Mouse (Mus musculus) CH12.LX (cell line): ENCODE data around the gene Aif1l.

Experiments
- CTCF ChIP-seq, 2 experiments: IDR thresholded peaks in 1 of 2; conservative IDR thresholded peaks in 1 of 2; 2 replicates each; pipeline ENCODE4 v1.5.1; 2011 to 2012; ENCODE audit warnings: low read depth in 2 of 2, low read length in 2 of 2, improper control_type of control experiment in 1 of 2, inconsistent platforms in 1 of 2, mild to moderate bottlenecking in 1 of 2, moderate library complexity in 1 of 2
- ELF1 ChIP-seq: IDR thresholded peaks from 2 replicates; pipeline ENCODE4 v1.6.1; 2014; ENCODE audit warnings: low read depth, mild to moderate bottlenecking, inconsistent platforms, low read length, improper control_type of control experiment
- RCOR1 ChIP-seq: conservative IDR thresholded peaks from 2 replicates; pipeline ENCODE4 v1.6.1; 2012; ENCODE audit warnings: low read depth, mild to moderate bottlenecking, inconsistent platforms, low read length, improper control_type of control experiment
- TCF12 ChIP-seq: IDR thresholded peaks from 2 replicates; pipeline ENCODE4 v1.6.1; 2014; ENCODE audit warnings: low read depth, mild to moderate bottlenecking, inconsistent platforms, low read length, improper control_type of control experiment

DNA sequence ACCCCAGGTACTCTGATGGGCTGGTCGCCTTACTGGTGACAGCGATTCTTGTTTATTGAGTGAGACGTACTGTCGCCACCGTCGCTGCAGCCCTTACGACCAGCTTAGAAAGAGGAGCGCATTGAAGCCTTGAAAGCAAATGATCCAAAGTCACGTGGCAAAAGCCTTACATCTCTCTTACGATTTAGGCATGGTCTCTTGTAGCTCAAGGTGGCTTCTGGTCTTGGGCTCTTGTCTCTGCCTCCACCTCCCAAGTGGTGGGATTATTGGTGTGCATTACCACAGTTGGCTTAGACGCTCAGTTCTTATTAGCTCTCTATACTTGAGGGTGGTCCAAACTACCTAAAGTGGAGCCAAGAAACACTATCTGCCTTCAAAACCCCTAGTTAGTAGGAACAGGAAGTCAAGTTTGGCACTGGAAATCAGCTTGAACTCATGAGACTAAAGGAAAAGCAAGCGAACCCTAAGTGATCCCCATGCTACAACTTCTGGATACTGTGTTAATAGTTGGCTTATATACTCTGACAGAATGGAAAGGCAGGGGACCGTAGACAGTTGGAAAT is 25.0 kb downstream of the Aif1l start:
- TF ChIP-seq RCOR1 (no peak), TCF12 (no peak), ELF1 (no peak), CTCF (conservative IDR thresholded peaks at IDR 0.05 in 1 of 2, IDR thresholded peaks at IDR 0.05 in 1 of 2; ENCODE audit: low read depth in 2 of 2, low read length in 2 of 2) (no peak)
